Mouse (Mus musculus): ENCODE measurements around the gene Col5a1. TPM values are rescaled to one million over a fixed set of nuclear protein-coding genes. Genes with fewer than 3 reads are reported as not detected.
A peak's percentile ranks its signal among the peaks of the same experiment; 100 is the strongest.

The Col5a1 gene
- total RNA-seq, 2 experiments from 2014 or later, result 100 to 109 TPM

DNA sequence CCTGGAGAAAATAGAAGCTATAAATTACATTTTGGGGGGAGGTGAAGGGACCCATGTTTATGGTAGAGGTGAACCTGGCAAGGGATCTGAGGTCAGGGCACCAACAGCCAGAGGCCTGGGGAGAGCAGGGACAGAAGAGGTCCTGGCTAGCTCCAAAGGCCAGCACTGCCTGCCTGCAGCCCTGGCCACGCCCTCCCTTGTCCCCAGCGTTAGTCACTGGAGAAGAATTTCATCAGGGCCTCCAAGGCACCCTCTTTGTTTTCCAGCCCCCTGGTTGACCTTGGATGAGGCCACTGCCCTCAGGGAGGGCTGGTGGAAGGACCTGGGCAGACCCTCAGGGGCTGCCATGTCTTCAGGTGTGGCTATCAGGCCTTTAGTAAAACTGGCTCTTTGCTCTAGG is 30.1 kb downstream of the Col5a1 start:
- intact Hi-C loops (cut with DNase I), result no loop called here
- DNase-seq, result peak in 1 of 2 experiments; percentile 47

DNA sequence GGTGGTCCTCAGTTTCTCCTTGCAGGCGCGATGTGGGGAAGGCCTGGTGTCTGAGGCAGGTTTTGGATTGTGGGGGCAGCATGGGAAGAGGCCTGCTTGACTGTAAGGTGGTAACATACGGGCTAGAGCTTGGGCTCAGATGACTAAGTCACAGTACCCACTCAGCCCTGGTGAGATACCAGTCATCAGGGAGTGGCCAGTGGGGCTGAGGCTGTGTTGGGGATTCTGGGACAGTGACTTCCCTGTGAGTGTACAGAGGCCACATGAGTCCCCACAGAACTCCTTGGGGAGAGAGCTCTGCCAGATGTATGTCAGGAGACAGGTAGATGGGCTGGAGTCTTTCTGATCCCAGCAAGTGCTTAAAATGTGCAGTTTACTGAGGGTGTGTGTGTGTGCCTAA is 31.0 kb downstream of the Col5a1 start:
- no peak for DNase-seq
- intact Hi-C loops (cut with DNase I), result no loop called here

DNA sequence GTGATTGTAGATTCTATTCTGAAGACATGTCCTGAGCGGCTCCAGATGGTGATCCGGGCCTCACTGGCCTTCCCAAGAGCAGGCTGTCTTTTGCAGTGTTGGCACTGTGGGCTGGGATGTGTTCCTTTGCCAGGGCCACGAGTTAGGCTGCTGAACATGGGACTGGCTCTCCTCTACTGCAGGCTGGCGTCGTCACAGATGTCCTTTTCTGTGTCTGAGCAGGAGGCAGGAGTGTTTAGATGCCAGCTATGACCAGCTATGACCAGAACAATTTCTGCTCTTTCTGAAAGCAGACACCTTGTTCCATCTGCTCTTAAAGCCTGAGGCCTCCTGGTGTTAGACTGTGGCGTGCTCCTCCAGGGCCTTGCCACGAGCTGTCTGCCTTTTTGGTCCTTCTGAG is 31.9 kb downstream of the Col5a1 start:
- intact Hi-C loops (cut with DNase I), result no loop called here

DNA sequence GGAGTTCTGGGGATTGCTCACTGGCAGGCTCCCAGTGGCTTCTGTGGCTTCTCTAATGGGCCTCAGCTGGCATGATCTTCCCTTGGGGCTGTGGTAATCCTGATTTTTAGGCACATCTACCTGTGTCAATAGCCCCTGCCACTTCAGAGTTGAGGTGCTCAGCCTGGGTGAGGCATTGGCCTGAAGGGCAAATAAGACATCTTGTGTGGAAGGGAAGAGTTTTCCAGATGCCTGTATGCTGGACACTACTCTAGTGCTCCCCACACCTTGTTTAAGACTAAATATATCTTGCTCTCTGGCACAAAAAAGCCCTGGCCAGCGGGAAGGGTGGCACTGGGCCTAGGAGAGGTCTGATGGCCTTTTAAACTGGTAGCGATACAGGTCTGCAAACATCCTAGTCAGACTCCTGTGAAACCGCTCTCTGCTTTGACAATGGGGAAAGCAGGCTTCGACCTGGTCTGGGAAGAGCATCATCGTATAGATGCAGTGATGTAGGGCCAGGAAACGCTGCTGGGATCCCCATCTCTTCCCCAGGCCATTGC is 33.2 kb downstream of the Col5a1 start:
- no peak for DNase-seq
- intact Hi-C loops (cut with DNase I), result no loop called here

More for the DNA sequence above, 31.9 kb downstream of the Col5a1 start:
- DNase-seq, result no peak

DNA sequence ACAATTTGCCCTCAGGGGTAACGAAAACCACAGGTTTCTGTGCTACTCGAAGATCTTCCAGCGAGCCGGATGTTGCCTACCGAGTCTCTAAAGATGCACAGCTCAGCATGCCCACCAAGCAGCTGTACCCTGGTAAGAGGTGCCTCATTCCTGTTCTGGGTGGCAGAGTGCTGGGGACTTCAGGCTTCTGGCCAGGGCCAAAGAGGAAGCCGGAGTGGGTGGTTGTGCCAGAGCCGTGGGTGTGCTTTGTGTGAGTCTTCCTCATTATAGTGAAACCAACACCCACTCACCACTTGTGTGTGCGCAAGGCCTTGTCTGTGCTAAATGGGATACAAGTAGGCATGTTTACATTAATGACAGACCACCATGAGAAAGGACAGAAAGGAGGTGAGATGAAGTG is 35.8 kb downstream of the Col5a1 start:
- intact Hi-C loops (cut with DNase I), result no loop called here
- DNase-seq, result no peak

DNA sequence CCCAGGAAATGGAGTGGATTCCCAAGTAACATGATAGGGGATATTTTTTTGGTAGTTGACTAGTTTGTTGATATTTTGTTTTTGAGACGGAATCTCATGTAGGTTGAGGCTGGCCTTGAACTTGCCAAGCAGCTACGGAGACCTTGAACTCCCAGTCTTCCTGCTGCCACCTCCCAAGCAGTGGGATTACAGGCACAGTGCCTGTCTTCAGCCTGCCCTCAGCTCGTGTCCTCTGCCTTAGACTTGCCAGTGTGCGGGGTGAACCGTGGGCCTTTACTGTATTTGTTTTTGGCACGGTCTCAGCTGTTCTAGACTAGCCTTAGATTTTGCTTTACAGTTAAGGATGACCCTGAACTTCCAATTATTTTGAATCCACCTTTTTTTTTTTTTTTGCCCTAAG is 37.5 kb downstream of the Col5a1 start:
- intact Hi-C loops (cut with DNase I), result no loop called here
- no peak for DNase-seq

DNA sequence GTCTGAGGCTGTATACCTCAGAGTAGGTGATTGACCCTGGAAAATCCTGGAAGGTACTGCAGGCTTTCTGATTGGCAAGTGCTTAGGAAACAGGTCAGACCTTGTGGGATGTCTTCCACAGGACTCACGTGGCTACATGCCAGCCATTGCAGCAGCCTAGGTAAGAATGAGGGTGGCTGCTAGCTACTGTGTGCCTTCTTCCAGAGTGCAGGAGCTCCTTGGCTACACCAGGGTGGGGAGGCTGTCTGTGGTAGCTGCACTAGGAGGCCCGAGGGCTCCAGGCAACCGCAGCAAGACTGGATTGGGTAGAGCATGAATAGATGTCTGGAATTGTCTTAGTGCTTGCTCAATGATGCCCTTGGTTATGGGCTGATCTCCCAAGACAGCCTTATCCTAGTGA is 38.2 kb downstream of the Col5a1 start:
- intact Hi-C loops (cut with DNase I), result no loop called here
- no peak for DNase-seq

DNA sequence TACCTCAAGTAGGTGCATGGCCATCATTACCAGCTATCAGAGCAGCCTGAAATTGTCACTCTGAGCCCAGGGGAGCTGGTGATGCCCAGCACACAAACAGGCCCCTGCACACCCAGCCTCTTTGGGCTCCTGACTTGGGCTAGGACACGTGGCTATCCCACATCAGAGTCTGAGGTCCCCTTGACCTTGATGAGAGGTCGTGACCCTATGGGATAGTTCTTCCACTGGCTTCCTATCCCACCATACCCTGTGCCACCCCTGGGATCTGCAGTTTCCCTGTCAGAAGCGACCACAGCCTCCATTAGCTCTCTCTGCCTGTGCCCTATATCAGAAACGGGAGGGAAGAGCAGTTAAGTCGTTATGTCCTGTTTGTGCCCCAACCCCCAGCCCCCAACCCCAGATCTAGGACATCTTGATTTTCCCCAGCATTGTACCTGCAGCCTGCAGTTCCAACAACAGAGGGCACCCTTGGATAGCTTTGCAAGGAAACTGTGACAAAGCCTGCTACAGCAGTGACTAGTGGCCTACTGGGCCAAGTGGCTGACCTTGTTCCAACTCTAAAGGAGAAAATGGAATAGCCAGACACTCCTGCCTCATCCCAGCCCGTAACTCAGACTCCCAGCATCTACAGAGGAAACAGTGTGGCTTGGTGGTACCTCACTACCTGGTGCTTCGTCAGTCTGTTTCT is 40.4 kb downstream of the Col5a1 start:
- intact Hi-C loops (cut with DNase I), result loop anchor here (1.0 to 2.0 kb wide), 2 partner anchors 48 to 492 kb away; no protein-coding TSS in a partner anchor
- DNase-seq, result peak; percentile 56 to 80

DNA sequence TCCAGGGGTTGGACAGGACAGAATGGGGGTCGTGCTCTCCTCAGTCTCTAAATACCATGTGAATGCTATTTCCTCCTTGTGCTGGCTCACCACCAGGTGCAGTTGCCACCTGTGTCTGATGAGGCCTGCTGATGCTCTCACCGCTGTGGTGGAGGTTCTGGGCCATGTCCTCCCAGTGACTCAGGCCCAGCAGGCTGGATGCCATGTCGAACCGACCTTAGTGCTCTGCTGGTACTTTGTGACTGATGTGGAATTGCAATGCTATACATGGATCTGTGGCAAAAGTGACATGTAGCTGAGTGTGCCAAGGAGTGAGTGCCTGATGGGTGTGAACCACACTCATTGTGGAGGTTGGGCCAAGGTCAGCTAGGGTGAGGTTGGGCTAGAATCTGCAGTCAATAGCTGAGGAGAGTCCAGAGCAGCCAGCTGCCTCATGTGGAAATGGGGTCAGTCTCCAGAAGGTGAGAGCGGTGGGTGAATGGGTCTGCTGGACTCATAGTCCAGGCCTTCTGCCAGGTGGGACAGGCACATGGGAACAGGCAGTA is 44.3 kb downstream of the Col5a1 start:
- intact Hi-C loops (cut with DNase I), result no loop called here
- DNase-seq, result no peak

DNA sequence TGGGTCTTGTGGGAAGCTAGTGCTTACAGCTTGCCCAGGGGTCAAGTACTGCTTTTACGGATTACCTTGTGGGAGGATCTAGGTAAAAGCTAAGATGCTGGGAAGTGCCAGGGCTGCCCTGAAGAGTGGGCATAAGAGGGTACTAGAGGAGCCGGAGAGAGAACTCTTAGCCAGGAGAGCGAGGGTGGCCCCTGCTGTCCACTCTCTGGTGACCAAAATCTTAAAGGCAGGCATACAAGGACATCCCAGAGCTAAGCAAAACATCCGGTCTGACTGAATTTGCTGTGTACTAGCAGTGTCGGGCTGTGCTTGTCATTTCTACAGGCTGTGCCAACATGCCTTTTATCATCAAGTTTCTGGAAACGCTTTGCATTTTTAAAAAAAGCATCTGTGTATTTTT is 44.9 kb downstream of the Col5a1 start:
- no peak for DNase-seq
- intact Hi-C loops (cut with DNase I), result no loop called here

DNA sequence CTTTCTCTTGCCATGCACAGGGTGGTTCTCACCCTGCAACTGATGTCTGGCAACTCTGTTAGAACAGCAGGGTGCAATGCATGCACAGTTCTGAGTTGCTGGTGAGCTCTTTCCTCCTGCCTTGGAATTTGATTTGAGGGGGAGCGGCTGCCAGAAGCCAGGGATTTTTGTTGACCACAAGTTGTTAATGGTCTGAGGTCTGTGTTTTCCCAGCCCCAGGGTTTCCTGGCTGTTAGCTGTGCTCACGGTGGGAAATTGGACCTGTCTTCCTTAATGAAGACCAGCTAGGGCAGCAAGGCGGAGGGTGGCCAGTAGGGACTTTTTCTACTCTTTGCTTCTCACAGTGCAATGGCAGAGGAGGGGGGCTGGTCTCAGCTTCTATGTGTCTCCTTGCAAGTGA is 45.7 kb downstream of the Col5a1 start:
- intact Hi-C loops (cut with DNase I), result no loop called here
- no peak for DNase-seq

DNA sequence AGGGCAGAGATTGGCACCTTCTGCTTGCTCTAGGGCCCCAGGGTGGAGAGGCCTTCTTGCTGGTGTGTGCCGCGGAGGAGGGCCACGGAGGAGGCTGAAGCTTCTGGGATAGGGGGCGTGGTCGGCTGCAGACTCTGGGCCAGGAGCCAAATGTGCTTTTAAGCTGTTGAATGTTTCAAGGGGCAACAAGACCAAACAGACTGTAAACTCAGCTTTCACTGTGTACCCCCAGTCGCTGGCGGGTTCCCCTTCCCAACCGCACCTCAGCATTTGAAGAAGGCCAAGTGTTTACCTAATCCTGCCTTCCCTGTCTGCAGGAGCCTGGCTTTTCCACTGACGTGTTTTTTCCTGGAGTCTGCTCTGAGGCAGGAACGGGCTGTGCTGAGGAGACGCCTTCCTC is 48.0 kb downstream of the Col5a1 start:
- DNase-seq, result peak; percentile 62 to 74
- intact Hi-C loops (cut with DNase I), result no loop called here

DNA sequence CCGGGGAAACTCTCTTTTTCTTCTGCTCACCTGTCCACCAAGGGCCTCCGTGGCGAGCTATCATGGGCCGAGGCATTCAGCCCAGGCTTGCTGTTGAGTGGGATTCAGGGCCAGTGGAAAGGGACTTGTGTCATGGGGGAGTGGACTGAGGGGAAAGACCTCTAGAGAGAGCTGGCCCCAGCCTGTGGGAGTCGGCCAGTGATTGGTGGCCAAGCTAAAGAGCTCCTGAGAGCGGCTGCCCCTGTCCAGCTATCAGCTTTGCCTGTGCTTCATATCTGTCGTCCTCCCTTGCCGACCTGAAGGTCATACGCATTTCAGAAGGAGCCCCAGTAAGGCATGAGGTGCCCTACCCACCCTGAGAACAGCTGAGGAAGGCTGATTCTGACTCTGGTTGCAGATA is 48.6 kb downstream of the Col5a1 start:
- intact Hi-C loops (cut with DNase I), result no loop called here
- no peak for DNase-seq

DNA sequence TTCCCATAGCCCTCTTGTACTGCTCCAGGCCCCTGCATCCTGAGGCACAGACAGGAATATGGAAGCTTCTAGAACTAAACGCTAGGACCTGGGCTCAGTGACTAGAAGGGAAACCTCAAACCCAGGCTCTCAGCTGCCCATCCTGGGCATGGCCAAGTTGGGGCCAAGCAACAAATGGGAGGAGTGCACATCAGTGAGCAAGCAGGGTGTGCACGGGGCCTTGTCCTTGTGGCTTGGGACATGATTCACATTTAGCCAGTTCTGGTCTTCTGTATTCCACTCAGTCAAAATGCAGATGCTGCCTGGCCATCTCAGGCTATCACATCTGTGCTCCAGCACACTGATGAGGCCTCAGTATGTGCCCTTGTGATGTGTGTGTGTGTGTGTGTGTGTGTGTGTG is 49.2 kb downstream of the Col5a1 start:
- no peak for DNase-seq
- intact Hi-C loops (cut with DNase I), result no loop called here

DNA sequence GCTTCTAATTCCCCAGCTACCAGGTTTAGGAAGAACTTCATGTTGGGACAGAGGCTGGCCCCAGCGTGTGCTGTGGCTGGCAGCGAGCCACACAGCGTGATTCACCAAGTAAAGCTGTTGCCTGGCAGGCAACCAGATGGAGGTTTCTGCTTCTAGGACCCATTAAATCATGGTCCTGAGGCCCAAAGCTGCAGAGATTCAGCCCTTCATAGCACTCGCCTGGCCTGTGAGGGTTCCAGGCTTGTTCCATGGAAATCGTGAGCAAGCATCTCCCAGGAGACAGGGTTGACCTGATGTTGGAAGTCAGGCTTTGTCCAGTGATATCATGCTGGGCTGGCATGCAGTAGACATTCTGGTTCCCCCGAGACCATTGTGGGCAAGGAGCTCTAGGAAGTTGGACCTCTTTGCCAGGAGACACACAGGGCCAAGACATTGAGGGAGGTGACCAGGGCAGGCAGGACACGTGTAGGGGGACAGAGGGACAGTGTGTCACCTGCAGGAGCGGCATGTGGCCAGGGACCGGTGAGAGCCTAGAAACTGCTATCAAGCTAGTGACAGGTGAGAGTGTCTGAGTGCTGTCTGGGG is 50.5 kb downstream of the Col5a1 start:
- peak; percentile 79 to 80 for DNase-seq

DNA sequence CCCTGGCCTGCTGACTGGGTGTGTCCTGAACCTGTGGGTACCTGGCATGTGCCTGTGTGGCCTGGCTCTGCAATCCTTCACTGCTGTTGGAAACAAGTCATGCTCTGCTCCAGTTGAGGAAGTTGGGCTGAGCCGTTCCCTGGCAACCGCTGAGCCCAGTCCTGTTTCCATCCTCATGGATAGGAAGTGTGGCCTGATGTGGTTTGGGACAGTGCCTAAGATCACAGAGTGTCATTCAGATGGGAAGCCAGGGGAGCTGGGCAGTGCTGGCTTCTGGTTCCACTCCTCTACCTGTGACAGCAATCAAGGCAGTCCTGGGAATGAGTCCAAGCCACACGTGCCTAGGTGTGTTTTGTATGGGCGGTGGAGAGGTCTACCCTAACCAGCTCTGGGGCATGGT is 53.2 kb downstream of the Col5a1 start:
- intact Hi-C loops (cut with DNase I), result no loop called here
- DNase-seq, result peak; percentile 31 to 52

More for the DNA sequence above, 50.5 kb downstream of the Col5a1 start:
- intact Hi-C loops (cut with DNase I), result no loop called here

DNA sequence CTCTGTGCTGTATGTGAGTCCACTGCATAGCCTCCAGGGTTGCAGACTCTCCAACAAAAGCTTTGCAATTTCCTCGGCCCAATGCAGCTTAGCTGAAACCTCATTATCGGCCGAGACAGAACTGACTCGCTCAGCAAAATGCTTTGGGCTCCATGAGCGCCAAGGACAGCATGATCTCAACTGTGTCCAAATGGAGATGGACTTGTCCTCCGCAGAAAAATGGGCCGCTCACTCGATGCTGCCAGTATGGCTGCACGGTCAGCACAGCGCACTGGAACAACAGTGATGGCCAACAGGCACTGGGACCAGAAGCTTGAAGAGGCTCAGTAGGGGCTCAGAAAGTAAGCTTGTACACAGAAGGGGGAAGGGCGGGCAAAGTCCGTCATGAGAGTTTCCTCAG is 53.9 kb downstream of the Col5a1 start:
- intact Hi-C loops (cut with DNase I), result no loop called here
- DNase-seq, result no peak

DNA sequence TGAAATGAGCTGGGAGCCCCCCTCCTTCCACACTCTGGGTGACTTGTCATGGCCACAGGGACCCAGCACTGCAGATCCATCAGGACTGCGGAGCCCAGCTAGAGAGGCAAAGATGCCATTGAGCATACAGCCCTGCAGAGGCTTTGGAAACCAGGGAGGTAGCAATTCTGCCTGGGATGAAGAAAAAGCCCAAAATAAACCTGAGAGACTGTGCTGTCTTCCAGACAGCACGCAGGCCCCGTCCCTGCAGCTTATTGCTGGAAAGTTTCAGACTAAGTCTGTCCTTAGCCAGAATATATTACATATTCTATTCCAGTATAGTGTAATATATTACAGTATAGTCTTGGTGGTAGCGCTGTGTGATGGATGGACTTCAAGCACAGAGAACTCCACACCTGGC is 61.0 kb downstream of the Col5a1 start:
- DNase-seq, result no peak
- intact Hi-C loops (cut with DNase I), result no loop called here

DNA sequence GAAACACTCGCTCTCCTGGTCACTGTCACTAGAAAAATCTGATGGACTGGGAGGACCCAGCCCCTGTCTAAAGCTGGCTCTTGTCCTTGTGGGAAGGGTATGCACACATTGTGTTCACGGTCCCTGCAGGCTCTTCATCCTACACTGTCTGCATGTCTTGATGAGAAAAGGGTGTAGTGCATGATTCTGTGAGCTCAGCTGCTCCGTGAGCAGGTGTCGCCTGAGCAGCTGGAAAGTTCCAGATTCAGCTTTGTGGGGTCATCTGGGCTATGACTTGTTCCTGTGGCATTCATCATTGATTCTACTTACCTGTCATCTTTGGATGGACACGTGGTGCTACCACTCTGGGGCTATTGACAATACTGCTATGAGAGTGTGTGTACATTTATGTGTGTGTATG is 61.7 kb downstream of the Col5a1 start:
- intact Hi-C loops (cut with DNase I), result no loop called here
- DNase-seq, result no peak

DNA sequence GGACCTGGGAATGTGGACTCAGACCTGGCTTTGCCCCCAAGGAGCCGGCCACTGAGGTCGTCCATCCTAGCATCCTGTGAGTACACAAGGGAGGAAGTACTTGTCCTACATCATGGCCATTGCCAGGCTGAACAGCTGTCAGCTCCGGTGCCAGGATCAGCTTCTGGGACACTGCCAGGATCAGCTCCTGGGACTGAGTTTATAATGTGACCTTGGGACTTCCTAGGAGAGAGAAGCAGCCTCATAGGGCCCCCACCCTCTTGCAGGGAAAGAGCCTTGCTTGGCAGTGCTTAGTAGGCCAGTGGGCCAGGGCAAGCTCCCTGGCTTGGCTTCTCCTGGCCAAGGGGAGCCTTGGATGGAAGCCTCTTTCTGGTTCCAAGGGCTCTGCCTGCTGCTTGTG is 67.6 kb downstream of the Col5a1 start:
- intact Hi-C loops (cut with DNase I), result no loop called here
- peak; percentile 61 to 75 for DNase-seq

DNA sequence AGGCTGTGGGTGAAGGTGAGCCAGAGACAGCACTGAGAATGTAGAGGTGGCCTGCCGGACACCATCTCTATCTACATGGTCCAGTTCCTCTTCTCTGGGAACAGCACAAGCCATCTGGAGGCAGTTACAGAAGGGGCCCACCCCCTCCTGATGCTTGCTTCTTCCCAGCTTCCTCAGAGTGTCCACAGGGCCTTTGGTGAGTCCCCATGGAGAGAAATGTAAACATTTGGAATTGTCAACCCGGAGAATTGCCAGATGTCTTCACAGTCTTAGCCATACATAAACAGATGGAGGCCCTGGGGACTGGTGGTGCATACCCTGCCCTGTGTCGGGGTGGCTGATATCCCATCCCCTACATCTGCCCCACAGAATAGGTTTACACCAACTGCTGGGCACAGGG is 68.7 kb downstream of the Col5a1 start:
- no peak for DNase-seq
- intact Hi-C loops (cut with DNase I), result no loop called here

DNA sequence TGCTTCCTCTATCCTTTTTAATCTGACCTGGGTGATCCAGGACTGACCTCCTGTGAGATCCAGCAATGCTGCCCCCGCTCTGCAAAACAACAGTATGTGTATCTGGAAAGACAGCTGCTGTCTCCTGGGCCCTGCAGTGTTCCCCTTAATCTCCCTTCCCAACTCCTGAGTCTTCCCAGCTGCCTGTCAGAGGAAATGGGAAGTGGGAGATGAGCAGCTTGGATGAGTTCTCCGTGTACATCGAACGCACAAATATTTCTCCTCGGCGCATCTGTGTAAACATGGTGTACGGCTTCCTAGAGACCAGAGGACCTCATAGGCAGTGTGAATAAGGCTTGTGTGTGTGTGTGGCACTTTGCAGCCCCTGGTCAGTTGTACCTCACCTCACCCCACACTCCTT is 70.5 kb downstream of the Col5a1 start:
- DNase-seq, result peak in 1 of 2 experiments; percentile 28
- intact Hi-C loops (cut with DNase I), result no loop called here
